Mouse (Mus musculus) forebrain, postnatal 0 days (tissue): ENCODE results near the gene Grxcr1. TPM values are rescaled to one million over a fixed set of nuclear protein-coding genes. Genes with fewer than 3 reads are reported as not detected.

Source experiments
- ATAC-seq: fragments of 200-750 bp; cut with Nextera tagmentation; 2 replicates; pipeline ENCODE4 v1.8.0; 2017; ENCODE audit warnings: mild to moderate bottlenecking, moderate library complexity
- DNase-seq: peaks from one replicate; pipeline ENCODE4 v3.0.0-alpha.2; 2015
- H3K27ac ChIP-seq: fragments of 300-500 bp; sonication (generic); 2 replicates; pipeline ENCODE4 v1.5.1; 2014; ENCODE audit warnings: low read depth, mild to moderate bottlenecking, antibody characterized with exemption, low read length, moderate library complexity, mixed read lengths
- H3K27me3 ChIP-seq: fragments of 300-500 bp; sonication (generic); 2 replicates; pipeline ENCODE4 v1.6.1; 2014; ENCODE audit warnings: mild to moderate bottlenecking, low read length, mixed read lengths; ENCODE audit not compliant: insufficient read depth
- H3K36me3 ChIP-seq: fragments of 300-500 bp; sonication (generic); 2 replicates; pipeline ENCODE4 v1.6.1; 2014; ENCODE audit warnings: mild to moderate bottlenecking, moderate library complexity; ENCODE audit not compliant: insufficient read depth
- H3K4me1 ChIP-seq: fragments of 300-500 bp; sonication (generic); 2 replicates; pipeline ENCODE4 v1.6.1; 2014; ENCODE audit warnings: antibody characterized with exemption; ENCODE audit not compliant: insufficient read depth
- H3K4me2 ChIP-seq: fragments of 300-500 bp; sonication (generic); 2 replicates; pipeline ENCODE4 v1.6.1; 2014; ENCODE audit warnings: low read depth, mild to moderate bottlenecking, moderate library complexity
- H3K4me3 ChIP-seq: fragments of 300-500 bp; sonication (generic); 2 replicates; pipeline ENCODE4 v1.5.1; 2014; ENCODE audit warnings: low read depth, low read length, mixed read lengths
- H3K9ac ChIP-seq: fragments of 300-500 bp; sonication (generic); 2 replicates; pipeline ENCODE4 v1.6.1; 2014; ENCODE audit warnings: mild to moderate bottlenecking
- H3K9me3 ChIP-seq: fragments of 300-500 bp; sonication (generic); 2 replicates; pipeline ENCODE4 v1.6.1; 2016; ENCODE audit warnings: low read length
- CTCF ChIP-seq: sonication (generic); IDR thresholded peaks from 2 replicates; pipeline ENCODE4 v1.5.1; 2016; ENCODE audit warnings: antibody characterized with exemption, control low read depth, low read depth
- WGBS: fragments of 180-500 bp; shearing (Covaris S2); extraction: QIAGEN DNeasy Blood & Tissue Kit; methylation state at CpG from one replicate; pipeline ENCODE4 v1.1.7; 2014; 5-methylcytosine and 5-hydroxymethylcytosine counted together
- polyA plus RNA-seq: library from polyadenylated mRNA; unstranded; fragments of >200 nt; fragmentation: Nextera tagmentation; extraction: Ambion mirVana; gene quantifications from 2 replicates; pipeline ENCODE4 v1.2.1, GENCODE M21; 2015
- total RNA-seq: library from RNA; depleted of rRNA; stranded (reverse); fragments of >200 nt; gene quantifications from 2 replicates; pipeline ENCODE4 v1.2.3, GENCODE M21; 2014

Grxcr1 gene
- total and polyA plus RNA-seq, 2 experiments from 2014 or later = not detected

GRCm38 (mm10) chr5:68071857-68072256 is 40.2 kb downstream of the Grxcr1 start:
- 59% methylated on average over 4 of the region's 4 CpGs for WGBS
- Histone ChIP-seq H3K36me3 (no peaks in the 10 kb centered on the region), H3K4me1 (no peaks in the 10 kb centered on the region), H3K4me2 (no peak overlapping the region), H3K9ac (no peak overlapping the region), H3K27ac (peak overlapping the region; percentile 54; the same call in 1 of the 2 replicates), H3K4me3 (no peak overlapping the region), H3K27me3 (no peaks in the 10 kb centered on the region), H3K9me3 (no peaks in the 10 kb centered on the region)
- ATAC-seq (peak; percentile 99), DNase-seq (peak; percentile 75)
- no peak for TF ChIP-seq CTCF

DNA sequence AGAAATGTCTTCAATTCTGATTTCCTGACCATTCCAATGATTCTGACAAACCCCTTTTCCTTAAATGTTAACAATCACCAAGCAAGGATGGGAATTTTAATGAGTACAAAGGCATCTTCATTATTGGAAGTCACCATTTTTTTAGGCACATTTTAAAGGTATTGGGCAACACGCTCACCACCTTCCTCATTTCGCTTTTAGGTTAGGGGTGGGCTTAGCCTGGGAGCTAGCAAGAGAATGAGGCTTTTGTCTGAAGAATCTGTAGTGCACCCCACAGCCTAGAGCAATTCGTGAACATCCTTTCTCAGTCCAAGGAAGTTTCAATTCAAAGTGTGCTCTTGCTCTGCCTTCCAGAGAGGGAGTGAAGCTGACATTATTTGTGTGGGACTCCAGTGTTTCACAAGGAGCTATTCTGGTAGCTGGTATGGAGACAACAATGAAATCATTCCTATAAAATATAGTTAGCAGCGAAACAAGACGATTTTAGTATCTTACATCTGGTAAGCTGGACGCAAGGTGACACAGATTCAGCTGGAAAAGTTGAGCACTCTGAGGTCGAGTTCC is 55.0 kb downstream of the Grxcr1 start:
- no peaks in the 10 kb centered on the region for H3K9me3 ChIP-seq
- H3K9ac ChIP-seq = no peak overlapping the region
- H3K4me2 ChIP-seq = no peak overlapping the region
- no peaks in the 10 kb centered on the region for H3K4me1 ChIP-seq
- H3K36me3 ChIP-seq = no peaks in the 10 kb centered on the region
- no peak for TF ChIP-seq CTCF
- WGBS = 68% methylated on average over 7 of the region's 7 CpGs
- H3K27me3 ChIP-seq = no peaks in the 10 kb centered on the region
- no peak for DNase-seq
- no peak for ATAC-seq
- H3K27ac ChIP-seq = no peak overlapping the region
- H3K4me3 ChIP-seq = no peak overlapping the region

- TF ChIP-seq CTCF = no peak
- Histone ChIP-seq H3K27ac (no peak overlapping the region), H3K36me3 (no peaks in the 10 kb centered on the region), H3K4me1 (no peaks in the 10 kb centered on the region), H3K9ac (no peak overlapping the region), H3K27me3 (no peaks in the 10 kb centered on the region), H3K4me2 (no peak overlapping the region), H3K4me3 (no peak overlapping the region), H3K9me3 (no peaks in the 10 kb centered on the region)
- no peak; the same call in 1 of the 2 replicates for ATAC-seq
- no peak for DNase-seq
- 69% methylated on average over 3 of the region's 3 CpGs for WGBS
Observed at GRCm38 (mm10) chr5:68087174-68087573, 55.5 kb downstream of the Grxcr1 start.

GRCm38 (mm10) chr5:68093085-68093484 is 61.5 kb downstream of the Grxcr1 start:
- no peak for ATAC-seq
- Histone ChIP-seq H3K4me1 (peaks cover 7% of the 10 kb centered on the region; the same call in 1 of the 2 replicates), H3K9me3 (no peaks in the 10 kb centered on the region), H3K9ac (no peak overlapping the region), H3K36me3 (no peaks in the 10 kb centered on the region), H3K4me3 (no peak overlapping the region), H3K27ac (no peak overlapping the region), H3K4me2 (no peak overlapping the region), H3K27me3 (no peaks in the 10 kb centered on the region)
- no peak for DNase-seq
- no peak for TF ChIP-seq CTCF
- 58% methylated on average over 2 of the region's 2 CpGs for WGBS

DNA sequence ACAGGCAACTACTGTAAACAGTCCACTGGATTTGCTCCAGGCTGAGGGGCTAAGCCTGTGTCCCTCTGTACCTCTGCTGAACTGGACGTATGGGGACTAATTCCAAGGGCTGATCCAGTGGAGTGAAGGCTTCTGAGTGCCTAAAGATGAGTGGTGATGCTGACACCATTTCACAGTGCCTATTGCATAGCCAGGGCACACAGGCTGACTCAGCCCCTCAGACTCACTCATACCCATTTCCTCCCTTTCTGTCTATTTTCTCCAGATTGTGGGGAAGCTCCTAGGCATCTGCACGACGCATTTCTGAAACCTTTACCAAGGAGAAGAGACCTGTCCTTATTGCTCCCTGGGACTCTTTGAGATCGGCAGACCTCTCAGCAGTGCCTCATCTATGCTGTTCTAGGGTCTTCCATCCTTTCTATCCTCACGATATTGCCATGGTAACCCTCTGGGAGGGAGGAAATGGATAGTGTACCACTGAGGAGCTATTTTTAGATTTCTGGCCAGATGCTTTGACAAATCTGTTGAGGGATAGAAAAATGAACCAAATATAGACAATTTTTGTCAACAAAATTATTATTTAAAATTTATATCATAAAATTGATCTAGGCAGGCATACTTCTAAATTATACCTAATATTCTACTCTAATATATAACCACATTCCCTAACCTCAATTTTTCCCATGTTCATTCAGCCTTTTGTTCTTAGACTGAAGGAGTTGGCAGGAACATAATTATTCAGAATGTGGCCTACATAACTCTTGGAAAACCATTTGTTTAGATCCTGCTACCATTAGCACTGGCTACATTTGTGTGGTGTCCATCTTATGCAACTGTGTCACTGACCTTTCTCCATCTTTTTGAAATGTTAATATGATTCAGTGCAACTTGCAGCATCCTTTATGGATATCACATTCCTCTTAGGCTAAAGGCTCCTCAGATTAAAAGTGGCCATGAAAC is 66.3 kb downstream of the Grxcr1 start:
- Histone ChIP-seq H3K4me3 (no peak overlapping the region), H3K9me3 (no peaks in the 10 kb centered on the region), H3K9ac (no peak overlapping the region), H3K4me1 (peaks cover 4% of the 10 kb centered on the region; the same call in 1 of the 2 replicates), H3K27me3 (no peaks in the 10 kb centered on the region), H3K27ac (peak overlapping the region; percentile 81), H3K4me2 (no peak overlapping the region), H3K36me3 (no peaks in the 10 kb centered on the region)
- no peak for TF ChIP-seq CTCF
- peak; percentile 73 for DNase-seq
- WGBS = 44% methylated on average over 5 of the region's 5 CpGs
- peak; percentile 99 for ATAC-seq

DNA sequence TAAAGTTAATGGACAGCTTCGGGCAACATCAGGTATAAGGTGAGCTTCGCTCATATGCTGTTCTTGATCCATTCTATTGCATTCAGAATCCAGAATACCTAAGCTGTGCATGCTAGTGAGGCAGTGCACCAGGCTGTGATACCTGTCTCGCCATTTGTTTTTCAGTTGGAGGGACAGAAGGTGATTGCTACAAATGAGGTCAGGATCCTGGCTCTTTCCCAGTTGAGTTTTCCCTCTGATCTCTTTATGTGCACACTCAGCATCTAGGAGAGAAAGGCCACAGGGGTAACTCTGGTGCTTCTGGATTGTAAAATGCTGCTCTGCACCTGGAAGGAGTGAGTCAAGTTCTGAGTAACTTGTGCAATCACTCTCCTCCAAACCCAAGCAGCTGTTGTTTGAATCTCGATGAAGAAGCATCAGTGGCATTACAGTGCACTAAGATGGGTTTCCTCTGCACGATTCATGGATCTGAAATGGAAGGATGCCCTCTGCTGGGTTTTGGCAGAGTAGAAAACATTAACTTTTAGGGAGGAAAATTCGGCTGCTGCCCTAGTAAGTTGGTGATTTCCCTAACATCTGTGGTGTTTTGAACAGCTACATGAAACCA is 80.9 kb downstream of the Grxcr1 start:
- no peak overlapping the region for H3K4me3 ChIP-seq
- no peak overlapping the region for H3K4me2 ChIP-seq
- DNase-seq = peak; percentile 81
- H3K9me3 ChIP-seq = no peaks in the 10 kb centered on the region
- WGBS = 59% methylated on average over 6 of the region's 6 CpGs
- H3K27ac ChIP-seq = no peak overlapping the region
- no peaks in the 10 kb centered on the region for H3K27me3 ChIP-seq
- H3K4me1 ChIP-seq = no peaks in the 10 kb centered on the region
- H3K9ac ChIP-seq = no peak overlapping the region
- peak; percentile 77 for TF ChIP-seq CTCF
- H3K36me3 ChIP-seq = no peaks in the 10 kb centered on the region
- ATAC-seq = peak; percentile 89
